Mouse (Mus musculus) brown adipose tissue, adult 24 weeks (tissue): Measurements from ENCODE around the gene 9630041A04Rik. TPM values are rescaled to one million over a fixed set of nuclear protein-coding genes. Genes with fewer than 3 reads are reported as not detected.

Experiments
- H3K27ac ChIP-seq: fragments of 200-500 bp; replicated peaks from 2 replicates; pipeline ENCODE4 v1.5.1; 2012; ENCODE audit warnings: low read depth, mild to moderate bottlenecking, low read length
- H3K4me1 ChIP-seq: fragments of 200-500 bp; 2 replicates; pipeline ENCODE4 v1.6.1; 2012; ENCODE audit warnings: low read length, mixed read lengths; ENCODE audit not compliant: control insufficient read depth, insufficient read depth, insufficient read length
- H3K4me3 ChIP-seq: fragments of 200-500 bp; 2 replicates; pipeline ENCODE4 v1.5.1; 2012; ENCODE audit warnings: low read depth, mild to moderate bottlenecking, low read length, moderate library complexity; ENCODE audit not compliant: insufficient read depth
- polyA plus RNA-seq: library from polyadenylated mRNA; stranded (reverse); fragments of >200 nt; gene quantifications from 2 replicates; pipeline ENCODE4 v1.2.4, GENCODE M21; 2012; ENCODE audit not compliant: missing spikeins, insufficient read depth, insufficient read length

The 9630041A04Rik gene
- not detected in 2 replicates for polyA plus RNA-seq

GRCm38 (mm10) chr9:101861596-101862471 lies at the start of gene 9630041A04Rik:
9630041A04Rik (plus strand) TSS chr9:101861841.
- Histone ChIP-seq H3K4me3 (no peak within 1 kb of the TSS), H3K4me1 (no peaks in the 10 kb centered on the region), H3K27ac (no peak within 1 kb of the TSS)

- no peaks in the 10 kb centered on the region for H3K4me1 ChIP-seq
- no peak overlapping the region for H3K27ac ChIP-seq
- no peak overlapping the region for H3K4me3 ChIP-seq
Measured at GRCm38 (mm10) chr9:101823896-101824295, 37.7 kb upstream of the 9630041A04Rik start.

GRCm38 (mm10) chr9:101825626-101826025 lies 36.0 kb upstream of the 9630041A04Rik start:
- Histone ChIP-seq H3K4me3 (no peak overlapping the region), H3K27ac (no peak overlapping the region), H3K4me1 (no peaks in the 10 kb centered on the region)

GRCm38 (mm10) chr9:101833619-101834018 lies 28.0 kb upstream of the 9630041A04Rik start:
- Histone ChIP-seq H3K4me3 (no peak overlapping the region), H3K27ac (no peak overlapping the region), H3K4me1 (no peaks in the 10 kb centered on the region)

GRCm38 (mm10) chr9:101841101-101841500 lies 20.5 kb upstream of the 9630041A04Rik start:
- Histone ChIP-seq H3K4me3 (no peak overlapping the region), H3K4me1 (no peaks in the 10 kb centered on the region), H3K27ac (no peak overlapping the region)

GRCm38 (mm10) chr9:101843893-101844292 lies 17.7 kb upstream of the 9630041A04Rik start:
- Histone ChIP-seq H3K4me1 (no peaks in the 10 kb centered on the region), H3K27ac (no peak overlapping the region), H3K4me3 (no peak overlapping the region)

DNA sequence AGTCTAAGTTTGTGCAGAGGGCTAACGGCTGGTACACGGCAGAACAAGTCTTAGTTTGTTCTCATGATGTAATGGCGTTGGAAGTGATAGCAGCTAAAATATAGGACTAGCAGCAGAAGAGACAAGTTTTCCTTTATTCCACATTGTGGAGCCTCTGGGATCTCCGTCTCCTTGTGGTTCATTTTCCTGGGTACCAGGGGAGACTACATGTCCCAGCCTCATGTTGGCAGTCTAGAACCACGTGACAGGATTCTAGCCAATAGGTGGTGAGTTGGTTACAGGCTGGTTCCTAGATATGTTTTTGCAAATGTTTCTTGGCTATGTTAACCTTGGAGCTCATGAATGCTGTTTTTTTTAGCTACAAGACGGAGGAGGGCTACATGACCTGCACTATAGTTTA lies 15.9 kb upstream of the 9630041A04Rik start:
- no peak overlapping the region for H3K4me3 ChIP-seq
- H3K4me1 ChIP-seq = no peaks in the 10 kb centered on the region

DNA sequence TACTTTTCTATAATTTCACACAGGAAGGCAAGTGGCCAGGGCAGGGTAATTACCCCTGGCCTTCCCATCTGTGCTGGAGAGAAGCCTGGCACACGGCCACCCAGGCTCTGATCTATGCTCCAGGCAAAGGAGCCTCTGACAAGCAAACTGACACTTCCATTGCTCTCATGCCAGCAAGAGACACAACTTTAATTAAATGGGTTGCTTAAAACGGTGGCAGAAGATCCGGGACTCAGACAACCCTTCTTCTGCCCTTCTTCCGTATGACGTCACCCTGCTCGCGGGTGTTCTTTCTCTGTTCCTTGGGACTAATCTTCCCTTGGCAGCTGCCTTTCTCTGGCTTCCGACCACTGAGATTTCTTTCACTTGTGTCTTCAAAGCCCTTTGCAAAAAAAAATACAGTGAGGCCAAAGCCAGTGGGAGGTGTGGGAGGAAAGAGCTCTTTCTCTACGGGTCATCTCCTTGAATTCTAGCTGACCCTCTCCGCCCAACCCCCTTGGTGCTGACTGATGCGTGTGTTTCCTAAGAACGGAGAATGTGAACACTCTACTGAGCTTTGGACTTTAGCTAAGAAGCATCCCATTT lies 932 bp downstream of the 9630041A04Rik start:
- Histone ChIP-seq H3K4me1 (no peaks in the 10 kb centered on the region), H3K4me3 (no peak overlapping the region), H3K27ac (no peak overlapping the region)

More for the DNA sequence above, 15.9 kb upstream of the 9630041A04Rik start:
- H3K27ac ChIP-seq = no peak overlapping the region

DNA sequence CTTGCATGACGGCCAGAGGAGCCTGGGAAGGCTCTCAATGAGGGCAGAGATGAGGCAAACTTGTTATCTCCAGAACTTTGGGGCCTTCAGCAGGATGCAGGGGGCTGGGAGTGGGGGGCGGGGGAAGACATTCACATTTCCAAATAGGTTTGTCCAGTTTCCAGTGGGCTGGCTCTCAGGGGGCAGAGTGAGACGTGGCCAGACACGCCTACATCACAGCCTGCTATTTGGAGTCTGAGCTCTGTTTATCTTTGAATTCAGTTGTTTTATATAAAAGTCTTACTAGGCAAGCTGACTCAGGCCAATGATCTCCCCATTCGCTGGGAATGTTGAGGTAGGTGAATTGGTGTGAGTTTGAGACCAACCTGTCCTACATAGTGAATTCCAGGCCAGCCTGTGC lies 1.5 kb downstream of the 9630041A04Rik start:
- no peaks in the 10 kb centered on the region for H3K4me1 ChIP-seq
- H3K4me3 ChIP-seq = no peak overlapping the region
- no peak overlapping the region for H3K27ac ChIP-seq

DNA sequence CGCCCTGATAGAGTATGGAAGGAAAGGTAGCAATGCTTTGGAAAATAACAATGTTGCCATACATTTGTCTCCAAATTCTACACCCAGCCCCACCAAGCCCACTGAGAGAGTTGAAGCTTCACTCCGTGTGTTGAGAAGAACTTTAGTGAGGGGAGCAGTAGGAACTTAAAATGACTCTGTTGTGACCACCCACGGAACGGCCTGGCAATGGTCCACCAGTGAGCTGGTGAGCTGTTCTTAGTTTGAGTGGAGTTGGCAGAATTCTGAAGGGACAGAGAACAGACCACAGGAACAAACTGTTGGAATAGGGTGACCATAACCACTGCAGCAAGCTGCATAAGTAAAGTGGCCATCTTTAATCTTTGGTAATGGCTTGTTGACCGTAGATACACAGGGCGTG lies 7.0 kb downstream of the 9630041A04Rik start:
- Histone ChIP-seq H3K4me3 (no peak overlapping the region), H3K4me1 (no peaks in the 10 kb centered on the region), H3K27ac (no peak overlapping the region)

- Histone ChIP-seq H3K4me3 (no peak overlapping the region), H3K4me1 (no peaks in the 10 kb centered on the region), H3K27ac (no peak overlapping the region)
Measured at GRCm38 (mm10) chr9:101870034-101870433, 8.4 kb downstream of the 9630041A04Rik start.

DNA sequence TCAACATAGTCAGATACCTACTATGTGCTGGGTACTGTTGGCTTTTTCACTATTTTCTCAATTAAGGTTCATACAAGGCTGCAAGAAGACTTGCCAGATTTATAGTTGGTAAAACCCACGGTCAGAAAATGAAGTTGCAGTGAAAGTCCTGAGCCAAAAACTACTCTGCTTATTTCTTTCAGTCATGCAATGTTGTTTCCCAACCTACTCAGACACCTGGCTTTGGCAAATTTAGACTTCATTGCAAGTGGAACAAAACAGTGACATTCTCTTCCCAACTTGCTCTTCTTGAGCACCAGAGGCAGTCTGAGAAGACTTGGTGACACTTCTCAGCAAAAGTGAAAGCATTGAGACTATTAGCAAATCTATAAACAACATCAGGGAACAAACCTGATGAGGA lies 13.7 kb downstream of the 9630041A04Rik start:
- Histone ChIP-seq H3K27ac (no peak overlapping the region), H3K4me1 (no peaks in the 10 kb centered on the region), H3K4me3 (no peak overlapping the region)

- H3K27ac ChIP-seq = no peak overlapping the region
- H3K4me3 ChIP-seq = no peak overlapping the region
- H3K4me1 ChIP-seq = no peaks in the 10 kb centered on the region
Measured at GRCm38 (mm10) chr9:101877109-101877987, 15.7 kb downstream of the 9630041A04Rik start.

GRCm38 (mm10) chr9:101883295-101883694 lies 21.7 kb downstream of the 9630041A04Rik start:
- Histone ChIP-seq H3K4me3 (no peak overlapping the region), H3K4me1 (no peaks in the 10 kb centered on the region), H3K27ac (no peak overlapping the region)

DNA sequence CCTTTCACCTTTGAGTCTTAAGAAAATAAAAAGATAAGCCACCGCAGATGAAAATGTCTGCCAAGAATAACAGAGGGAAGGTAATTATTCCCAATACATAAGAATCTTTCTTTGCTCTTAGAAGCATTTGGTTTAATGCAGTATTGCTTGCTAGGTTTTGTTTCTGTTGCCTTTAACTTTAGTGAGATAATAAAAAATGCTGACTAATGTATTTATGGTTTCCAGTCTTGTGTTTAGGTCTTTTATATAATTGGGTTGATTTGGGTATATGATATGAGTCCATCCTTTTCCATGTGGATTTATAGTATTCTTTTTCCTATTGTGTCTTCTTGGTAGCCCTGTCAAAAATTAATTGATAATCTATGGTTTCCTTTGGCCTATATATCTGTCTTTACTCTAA lies 36.2 kb downstream of the 9630041A04Rik start:
- no peaks in the 10 kb centered on the region for H3K4me1 ChIP-seq
- H3K4me3 ChIP-seq = no peak overlapping the region
- H3K27ac ChIP-seq = no peak overlapping the region
